Comparison of ENCODE assay signal across 10 mouse cellular contexts in genomic region chr2:159080784-159081544, GRCm38 (mm10).
DNase-seq lines count a peak whose midpoint lies in the region; ATAC-seq lines count a peak whose summit lies in the region.
"Had no signal": no experiment of that assay in that cellular context is flagged by ENCODE, and none has a peak within 500 bp of the region (broad histone marks: within the 10 kb centered on the region; RNA-seq: fewer than 3 reads in every experiment).

No protein-coding gene starts in this region.

- no peaks in the 10 kb centered on the region for H3K9me3 ChIP-seq in forebrain, embryonic 10.5 days
- H3K9me3 ChIP-seq: limb, embryonic 12.5 days had no signal

- WGBS in forebrain, embryonic 10.5 days, result 79% methylated on average over 19 of the region's 19 CpGs

- intact Hi-C loops in left cerebral cortex, postnatal 10 days (cut with DNase I), result no loop called here
- intact Hi-C loops in left cerebral cortex, postnatal 4 days (cut with DNase I), result no loop called here

- H3K4me1 ChIP-seq in forebrain, embryonic 10.5 days, result peaks cover 3% of the 10 kb centered on the region; the same call in 1 of the 2 replicates
- H3K4me1 ChIP-seq: limb, embryonic 12.5 days had no signal

- DNase-seq in left cerebral cortex, postnatal 10 days (ENCODE audit: extremely low spot score in 1 of 2, low spot score in 2 of 2), result peak; percentile 37 to 43
- DNase-seq in left cerebral cortex, postnatal 4 days, result no peak
- DNase-seq in forebrain, embryonic 10.5 days (ENCODE audit: extremely low spot score, low spot score), result no peak
- peak; percentile 35 for DNase-seq in lung, postnatal 25 days (ENCODE audit: low spot score)
- DNase-seq in adrenal gland, postnatal 10 days, result no peak
- no peak for DNase-seq in adipocyte (ENCODE audit: low spot score)
- DNase-seq: thymus, adult 18-20 months had no signal

- H3K4me3 ChIP-seq in forebrain, embryonic 10.5 days, result no peak overlapping the region
- H3K4me3 ChIP-seq: limb, embryonic 12.5 days had no signal

- peak overlapping the region; percentile 25; the same call in 1 of the 2 replicates for H3K27ac ChIP-seq in forebrain, embryonic 10.5 days
- H3K27ac ChIP-seq: limb, embryonic 12.5 days had no signal

- H3K36me3 ChIP-seq in forebrain, embryonic 10.5 days (replicated peaks), result no peaks in the 10 kb centered on the region
- H3K36me3 ChIP-seq: limb, embryonic 12.5 days had no signal

- peak; percentile 50; the same call in 1 of the 2 replicates for ATAC-seq in frontal cortex, adult (ENCODE audit: low TSS enrichment)
- no peak for ATAC-seq in CD4-positive, CD25-positive, alpha-beta regulatory T cell, adult 4 months

- H3K27me3 ChIP-seq in forebrain, embryonic 10.5 days (ENCODE audit: poor library complexity, severe bottlenecking), result no peaks in the 10 kb centered on the region; the same call in 1 of the 2 replicates

Comparison
In these comparisons a context has a peak if more than half of its experiments do, and no peak if none do; other contexts are left out.
1. DNase-seq: peak in left cerebral cortex, postnatal 10 days (2 of 2) and lung, postnatal 25 days (single experiment); none in left cerebral cortex, postnatal 4 days (single experiment), forebrain, embryonic 10.5 days (single experiment), adrenal gland, postnatal 10 days (single experiment) and adipocyte (single experiment).